In the genomic region with DNA sequence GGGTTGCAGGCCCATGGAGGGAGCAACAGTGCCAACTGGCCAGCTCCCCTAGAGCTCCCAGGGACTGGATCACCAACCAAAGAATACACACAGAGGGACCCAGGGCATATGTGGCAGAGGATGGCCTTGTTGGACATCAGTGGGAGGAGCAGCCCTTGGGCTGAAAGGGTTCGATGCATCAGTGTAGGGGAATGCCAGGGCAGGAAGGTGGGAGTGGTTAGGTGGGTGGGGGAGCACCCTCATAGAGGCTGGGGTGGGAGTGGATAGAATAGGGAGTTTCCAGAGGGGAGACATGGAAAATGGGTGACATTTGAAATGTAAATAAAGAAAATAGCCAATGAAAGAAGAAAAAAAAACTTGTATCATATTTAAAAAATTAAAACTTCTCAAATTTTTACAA, we compare ENCODE assay signal across 22 mouse cellular contexts.
DNase-seq lines count a peak whose midpoint lies in the region; ATAC-seq and TF ChIP-seq lines count a peak whose summit lies in the region.
"Had no signal": no experiment of that assay in that cellular context is flagged by ENCODE, and none has a peak within 500 bp of the region (broad histone marks: within the 10 kb centered on the region; RNA-seq: fewer than 3 reads in every experiment).

No protein-coding gene starts in this region.

- dilution Hi-C loops in CH12.LX (cut with MboI; ENCODE audit: extremely low pct_ligation_motif_present, extremely low pct_unique_long_range_greater_than_20kb, low sequenced_read_pairs) = no loop called here

- no peak overlapping the region for H3K9ac ChIP-seq in heart, embryonic 12.5 days
- H3K9ac ChIP-seq in lung, postnatal 0 days (replicated peaks; ENCODE audit: low read depth) = no peak overlapping the region
- H3K9ac ChIP-seq in CH12.LX (ENCODE audit: insufficient read depth, low read depth) = no peak overlapping the region
- H3K9ac ChIP-seq: embryonic facial prominence, embryonic 12.5 days; forebrain, embryonic 13.5 days; forebrain, embryonic 15.5 days; forebrain, postnatal 0 days had no signal

- no peaks in the 10 kb centered on the region for H3K27me3 ChIP-seq in heart, embryonic 12.5 days (replicated peaks)
- H3K27me3 ChIP-seq in lung, postnatal 0 days (replicated peaks; ENCODE audit: insufficient read depth, low read length) = no peaks in the 10 kb centered on the region
- H3K27me3 ChIP-seq in CH12.LX (replicated peaks) = no peaks in the 10 kb centered on the region
- no peaks in the 10 kb centered on the region for H3K27me3 ChIP-seq in thymus, adult 2 months (ENCODE audit: control insufficient read depth, insufficient read depth, low read length)
- H3K27me3 ChIP-seq: embryonic facial prominence, embryonic 12.5 days; forebrain, embryonic 13.5 days; forebrain, embryonic 15.5 days had no signal

- no peak for TF ChIP-seq POLR2A in CH12.LX (IDR thresholded peaks at IDR 0.05; ENCODE audit: low read depth, low read length)
- no peak for TF ChIP-seq POLR2A in thymus, adult 2 months (IDR thresholded peaks at IDR 0.05; ENCODE audit: control insufficient read depth, extremely low read depth, insufficient read depth, low read length, poor library complexity)

- H3K79me2 ChIP-seq in CH12.LX (replicated peaks; ENCODE audit: control insufficient read depth, extremely low read depth, insufficient read depth, poor library complexity, severe bottlenecking) = no peaks in the 10 kb centered on the region

- no peak for TF ChIP-seq RAD21 in CH12.LX (IDR thresholded peaks at IDR 0.05; ENCODE audit: low read depth, low read length)

- in situ Hi-C loops in CH12.LX (cut with MboI; ENCODE audit: low pct_ligation_motif_present, low pct_unique_long_range_greater_than_20kb, low sequenced_read_pairs) = no loop called here

- no peak overlapping the region for H3K27ac ChIP-seq in heart, embryonic 12.5 days (ENCODE audit: poor library complexity, severe bottlenecking)
- no peak overlapping the region for H3K27ac ChIP-seq in lung, postnatal 0 days (ENCODE audit: low read length)
- no peak overlapping the region for H3K27ac ChIP-seq in CH12.LX (ENCODE audit: insufficient read depth, low read depth)
- H3K27ac ChIP-seq in thymus, adult 2 months (ENCODE audit: control insufficient read depth, insufficient read depth, low read length) = no peak overlapping the region
- H3K27ac ChIP-seq: embryonic facial prominence, embryonic 10.5 days; embryonic facial prominence, embryonic 12.5 days; forebrain, embryonic 13.5 days; forebrain, embryonic 15.5 days had no signal

- no peaks in the 10 kb centered on the region for H3K36me3 ChIP-seq in heart, embryonic 12.5 days
- H3K36me3 ChIP-seq in lung, postnatal 0 days (ENCODE audit: insufficient read depth, low read length) = no peaks in the 10 kb centered on the region
- no peaks in the 10 kb centered on the region for H3K36me3 ChIP-seq in CH12.LX (replicated peaks in 1 of 2; ENCODE audit: control insufficient read depth in 1 of 2, insufficient read depth in 1 of 2, low read length in 1 of 2)
- no peaks in the 10 kb centered on the region for H3K36me3 ChIP-seq in thymus, adult 2 months (ENCODE audit: control insufficient read depth, insufficient read depth, low read length)
- H3K36me3 ChIP-seq: embryonic facial prominence, embryonic 10.5 days; embryonic facial prominence, embryonic 12.5 days; forebrain, embryonic 15.5 days had no signal

- no peak for TF ChIP-seq CTCF in lung, postnatal 0 days (IDR thresholded peaks at IDR 0.05)
- no peak for TF ChIP-seq CTCF in CH12.LX (conservative IDR thresholded peaks at IDR 0.05 in 1 of 2, IDR thresholded peaks at IDR 0.05 in 1 of 2; ENCODE audit: low read depth in 2 of 2, low read length in 2 of 2)
- no peak for TF ChIP-seq CTCF in thymus, adult 2 months (IDR thresholded peaks at IDR 0.05; ENCODE audit: borderline replicate concordance, control insufficient read depth, extremely low read depth, insufficient read depth, low read length, poor library complexity)

- DNase-seq in heart, adult 11 months = peak; percentile 68
- peak; percentile 1 for DNase-seq in lung, postnatal 0 days (ENCODE audit: low spot score)
- no peak for DNase-seq in lung, postnatal 4 days
- peak; percentile 3 for DNase-seq in CD4-positive helper T cell, adult 2 months (ENCODE audit: low read depth, low spot score)
- peak; percentile 12 for DNase-seq in CH12.LX (ENCODE audit: extremely low read depth)
- DNase-seq in thymus, adult 2 months = no peak
- no peak for DNase-seq in layer of hippocampus, postnatal 14 days (ENCODE audit: low spot score in 2 of 2)
- DNase-seq: adrenal gland, adult 8-10 months; adrenal gland, postnatal 14 days; adrenal gland, postnatal 36 days; B cell, adult 2 months; cerebellum, adult 11-12 months; cerebellum, adult 2 months; cerebellum, adult 9-10 months; cerebellum, postnatal 10 days; cerebellum, postnatal 25 days; forebrain, postnatal 0 days had no signal

- no peaks in the 10 kb centered on the region for H3K4me1 ChIP-seq in heart, embryonic 12.5 days (replicated peaks)
- H3K4me1 ChIP-seq in lung, postnatal 0 days (ENCODE audit: insufficient read depth, low read depth, low read length) = no peaks in the 10 kb centered on the region
- H3K4me1 ChIP-seq in CH12.LX (ENCODE audit: control insufficient read depth in 1 of 2, insufficient read depth in 2 of 2) = peaks cover 0 to 17% of the 10 kb centered on the region in 2 experiments; a peak in 2 of 4 replicates
- no peaks in the 10 kb centered on the region for H3K4me1 ChIP-seq in thymus, adult 2 months (replicated peaks; ENCODE audit: control insufficient read depth, insufficient read depth, low read length)
- H3K4me1 ChIP-seq: embryonic facial prominence, embryonic 10.5 days; embryonic facial prominence, embryonic 12.5 days; forebrain, embryonic 13.5 days; forebrain, embryonic 15.5 days had no signal

- H3K4me3 ChIP-seq in heart, embryonic 12.5 days = no peak overlapping the region
- H3K4me3 ChIP-seq in lung, postnatal 0 days (ENCODE audit: low read depth, low read length) = no peak overlapping the region
- H3K4me3 ChIP-seq in CH12.LX (replicated peaks in 1 of 3; ENCODE audit: low read depth in 2 of 3, low read length in 2 of 3, poor library complexity in 1 of 3) = no peak overlapping the region
- H3K4me3 ChIP-seq in thymus, adult 2 months (ENCODE audit: control insufficient read depth, insufficient read depth, low read length) = no peak overlapping the region
- H3K4me3 ChIP-seq: embryonic facial prominence, embryonic 10.5 days; embryonic facial prominence, embryonic 12.5 days; forebrain, embryonic 13.5 days; forebrain, embryonic 15.5 days had no signal

- H3K9me3 ChIP-seq in heart, embryonic 12.5 days (replicated peaks) = no peaks in the 10 kb centered on the region
- no peaks in the 10 kb centered on the region for H3K9me3 ChIP-seq in lung, postnatal 0 days (ENCODE audit: low read length)
- H3K9me3 ChIP-seq in CH12.LX (replicated peaks; ENCODE audit: low read length) = no peaks in the 10 kb centered on the region
- H3K9me3 ChIP-seq: embryonic facial prominence, embryonic 10.5 days; embryonic facial prominence, embryonic 12.5 days; forebrain, embryonic 13.5 days; forebrain, embryonic 15.5 days had no signal

- 81% methylated on average over 1 of the region's 1 CpGs for WGBS in heart, embryonic 12.5 days
- 73% methylated on average over 1 of the region's 1 CpGs for WGBS in lung, postnatal 0 days
- WGBS in thymus, adult 2 months = 67% methylated on average over 1 of the region's 1 CpGs

- no peak for ATAC-seq in heart, embryonic 12.5 days (ENCODE audit: insufficient number of reproducible peaks, low FRiP score)
- ATAC-seq in lung, postnatal 0 days = no peak
- ATAC-seq: forebrain, embryonic 13.5 days; forebrain, embryonic 15.5 days; forebrain, postnatal 0 days had no signal

- H3K4me2 ChIP-seq in heart, embryonic 12.5 days = no peak overlapping the region
- no peak overlapping the region for H3K4me2 ChIP-seq in lung, postnatal 0 days (replicated peaks; ENCODE audit: low read depth, low read length)
- no peak overlapping the region for H3K4me2 ChIP-seq in CH12.LX (ENCODE audit: insufficient read depth, low read depth, poor library complexity, severe bottlenecking)
- H3K4me2 ChIP-seq: embryonic facial prominence, embryonic 12.5 days; forebrain, embryonic 13.5 days; forebrain, embryonic 15.5 days had no signal

- no peak for TF ChIP-seq EP300 in lung, postnatal 0 days (IDR thresholded peaks at IDR 0.05)
- no peak for TF ChIP-seq EP300 in CH12.LX (IDR thresholded peaks at IDR 0.05; ENCODE audit: low read length)

TF ChIP-seq in CH12.LX, 34 proteins besides CTCF, POLR2A, EP300 and RAD21:
- no peak for TF ChIP-seq ZNF384 (IDR thresholded peaks at IDR 0.05; ENCODE audit: low read depth, low read length)
- TF ChIP-seq CHD2 (IDR thresholded peaks at IDR 0.05; ENCODE audit: low read length) = no peak
- no peak for TF ChIP-seq MAX (IDR thresholded peaks at IDR 0.05; ENCODE audit: low read length)
- TF ChIP-seq USF1 (IDR thresholded peaks at IDR 0.05; ENCODE audit: low read depth, low read length) = no peak
TF ChIP-seq in CH12.LX: peak in this region for 0.

Comparison
In these comparisons a context has a peak if more than half of its experiments do, and no peak if none do; other contexts are left out.
1. DNase-seq: peak in heart, adult 11 months (single experiment), lung, postnatal 0 days (single experiment), CD4-positive helper T cell, adult 2 months (single experiment) and CH12.LX (single experiment); none in lung, postnatal 4 days (0 of 2), thymus, adult 2 months (single experiment) and layer of hippocampus, postnatal 14 days (0 of 2).